Mouse (Mus musculus) frontal cortex, postnatal 14 days (tissue): ENCODE measurements around the gene Zfp524.
"Not testable (repeated sequence)": the region's sequence is repeated elsewhere in the genome, so short reads cannot be mapped to it uniquely, and the experiment has no call there.

Experiments
- DNase-seq, 2 experiments: peaks; one replicate each; pipeline ENCODE4 v3.0.0; 2022; ENCODE audit warnings: low spot score in 2 of 2

Gene Zfp524

DNA sequence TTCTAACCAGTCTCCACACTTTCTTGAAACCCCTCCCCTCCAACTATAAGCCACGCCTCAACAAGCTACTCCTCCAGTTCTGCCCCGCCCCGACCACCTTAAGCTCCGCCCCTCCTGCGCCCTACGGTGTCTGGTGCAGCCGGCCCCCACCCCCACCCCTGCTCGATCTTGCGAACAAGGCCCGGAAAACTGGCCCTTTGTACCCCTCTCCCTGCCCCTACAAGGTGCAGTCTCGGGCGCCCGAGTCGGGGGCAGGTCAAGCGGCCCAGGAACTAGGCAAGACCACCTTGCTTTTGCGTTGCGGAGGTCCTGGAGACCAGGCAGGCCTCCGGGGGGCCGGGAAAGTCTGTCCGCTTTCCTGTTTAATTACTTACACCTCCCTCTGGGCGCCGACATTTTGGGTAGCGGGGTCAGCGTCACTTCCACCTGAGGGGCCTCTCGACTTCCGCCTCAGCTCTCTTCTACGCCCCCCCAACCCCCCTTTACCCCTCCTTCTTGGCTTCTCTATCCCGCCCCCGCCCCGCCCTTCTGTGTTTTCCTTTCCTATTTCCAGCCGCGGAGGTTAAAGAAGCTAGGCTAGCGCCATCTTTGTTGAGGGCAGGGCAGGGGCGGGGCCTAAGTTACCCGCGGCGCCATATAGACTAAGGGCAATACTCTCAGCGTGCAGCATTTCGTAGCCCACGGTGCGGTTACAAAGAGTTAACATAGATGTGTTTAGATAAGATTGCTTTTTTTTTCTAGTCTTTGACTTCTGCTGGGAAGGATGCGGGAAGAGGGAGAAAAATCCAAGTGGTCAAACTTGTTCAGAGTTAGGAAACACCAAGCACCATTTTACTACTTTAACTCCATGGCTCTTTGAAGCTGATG lies at the start of gene Zfp524, which contains the start of gene Fiz1:
TSS of gene Zfp524 (plus strand) at position 165 of the 867 bp plus-strand sequence.
TSS of gene Fiz1 (minus strand) at position 447 of the 867 bp plus-strand sequence.
- peak; percentile 96 for DNase-seq

DNA sequence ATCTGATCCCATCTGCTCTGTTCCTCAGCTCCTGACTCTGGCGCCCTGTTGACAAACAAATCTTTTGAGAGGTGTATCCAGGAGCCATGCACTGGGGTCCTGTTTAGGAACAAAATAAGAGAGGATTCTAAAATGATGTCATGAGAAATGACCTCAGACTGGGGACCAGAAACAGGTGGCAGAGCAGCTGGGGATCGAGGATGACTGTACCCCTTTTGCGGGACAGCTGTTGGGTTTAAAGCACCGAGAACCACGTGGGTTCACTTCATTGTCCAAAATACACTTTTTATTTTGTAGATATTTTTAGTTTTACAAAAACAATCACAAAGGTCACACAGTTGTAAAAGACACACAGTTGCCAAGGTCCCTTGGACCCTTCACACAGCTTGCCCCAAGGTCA lies 49.2 kb upstream of the Zfp524 start:
- no peak for DNase-seq

DNA sequence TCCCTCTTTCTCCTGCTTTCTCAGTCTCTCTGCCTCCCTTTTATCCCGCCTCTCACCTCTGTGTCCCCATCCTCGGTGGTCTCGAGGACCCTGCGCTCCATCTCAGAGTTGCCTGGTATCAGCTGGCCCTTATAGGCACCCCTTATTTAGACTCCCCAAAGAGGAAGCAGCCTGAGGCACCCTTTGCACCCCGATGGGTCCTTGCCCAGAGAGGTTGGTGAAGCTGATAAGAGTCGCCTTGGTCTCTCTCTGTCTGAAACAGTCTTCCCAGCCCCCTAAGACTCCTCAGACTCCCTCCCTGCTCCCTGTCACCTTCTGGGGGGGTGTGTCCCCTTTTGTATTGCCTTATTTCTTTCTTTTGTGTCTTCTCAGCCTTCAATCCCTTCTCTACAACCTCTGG lies 43.1 kb upstream of the Zfp524 start, which contains the start of gene Sbk3:
TSS of gene Sbk3 (minus strand) at position 101 of the 400 bp plus-strand sequence.
- no peak for DNase-seq

DNA sequence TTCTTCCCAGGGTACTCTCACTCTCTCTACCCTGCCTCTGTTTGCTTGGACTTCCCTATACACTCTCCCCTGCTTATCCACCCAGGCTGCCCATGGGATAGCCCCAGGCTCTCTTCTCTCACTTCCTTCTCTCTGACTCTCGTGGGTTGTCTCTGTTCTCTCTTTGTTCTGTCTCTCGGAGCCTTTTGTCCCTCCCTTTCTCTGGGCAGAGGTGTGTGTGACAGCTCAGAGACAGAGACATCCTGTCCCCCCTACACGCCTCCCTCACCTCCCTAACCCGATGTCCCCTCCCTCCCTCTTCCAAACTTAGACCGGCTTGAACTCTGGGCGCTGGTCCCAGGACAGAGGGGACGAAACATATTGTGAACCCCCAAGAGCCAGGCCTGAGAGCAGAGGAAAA lies 42.5 kb upstream of the Zfp524 start:
- DNase-seq = no peak

DNA sequence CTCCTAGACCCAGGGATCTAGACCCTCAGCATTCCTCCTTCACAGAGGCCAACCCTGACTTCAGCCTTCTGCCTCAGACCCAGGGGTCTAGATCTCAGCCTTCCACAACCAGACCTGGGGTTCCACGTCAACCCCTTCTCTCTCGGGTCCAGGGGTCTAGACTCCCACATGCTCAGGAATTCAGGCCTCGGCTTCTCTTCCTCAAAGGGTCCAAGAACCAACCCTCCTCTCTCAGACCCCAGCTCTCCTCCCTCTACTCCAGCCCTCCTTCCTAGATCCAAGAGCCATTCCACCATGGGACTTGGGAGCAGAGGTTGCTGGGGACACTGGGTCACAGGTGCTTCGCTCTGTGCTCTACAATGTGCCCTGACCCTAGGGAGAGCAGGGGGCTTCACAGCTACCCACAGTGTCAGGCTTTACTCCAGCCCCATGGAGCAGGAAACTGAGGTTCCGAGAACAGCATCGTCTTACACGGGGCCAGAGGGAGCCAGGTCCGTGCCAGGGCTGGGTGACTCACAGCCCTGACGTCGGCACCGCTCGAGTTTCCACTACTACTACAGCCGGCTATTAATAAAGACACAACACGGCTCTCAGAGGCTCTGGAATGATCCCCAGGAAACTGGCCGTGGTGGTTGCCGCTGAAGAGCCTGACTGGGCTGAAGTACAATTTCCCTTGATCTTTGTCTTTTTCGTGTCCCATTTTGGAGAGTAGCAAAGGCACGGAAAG lies 41.7 kb upstream of the Zfp524 start:
- DNase-seq = no peak

DNA sequence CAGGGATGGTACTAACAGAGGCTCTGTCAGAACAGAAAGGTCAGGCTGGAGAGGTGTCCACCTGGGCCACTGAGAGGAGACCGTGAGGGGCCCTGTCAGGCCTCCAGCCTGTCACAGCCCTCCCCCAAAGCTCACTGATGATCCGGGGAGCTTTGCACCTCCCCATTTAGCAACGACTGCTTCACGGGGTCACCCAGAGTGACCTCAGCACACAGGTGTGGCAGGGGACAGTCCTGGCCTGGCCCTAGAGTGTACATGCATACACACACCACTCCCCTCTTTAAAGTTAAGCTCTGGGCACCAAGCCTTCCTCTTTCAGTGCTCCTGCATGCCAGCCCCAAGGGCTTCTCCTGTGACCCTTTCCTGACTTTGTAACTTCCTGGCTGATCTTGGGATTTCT lies 38.8 kb upstream of the Zfp524 start:
- no peak for DNase-seq

DNA sequence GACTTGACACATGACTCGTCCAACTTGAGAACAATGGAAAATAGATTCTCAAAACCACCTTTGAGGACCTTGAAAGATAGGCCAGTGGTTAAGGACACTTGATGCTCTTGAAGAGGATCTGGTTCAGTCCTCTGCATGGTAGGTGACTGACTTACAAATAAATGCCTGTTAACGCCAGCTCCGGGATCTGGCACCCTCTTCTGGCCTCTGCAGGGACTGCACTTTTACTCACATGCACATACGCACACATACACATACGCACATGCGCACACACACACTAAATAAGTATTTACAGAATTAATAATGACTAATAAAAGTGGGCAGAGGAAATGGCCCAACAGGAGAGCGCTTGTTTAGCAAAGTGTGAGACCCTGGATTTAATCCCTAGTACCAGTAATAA lies 37.4 kb upstream of the Zfp524 start:
- DNase-seq = no peak

DNA sequence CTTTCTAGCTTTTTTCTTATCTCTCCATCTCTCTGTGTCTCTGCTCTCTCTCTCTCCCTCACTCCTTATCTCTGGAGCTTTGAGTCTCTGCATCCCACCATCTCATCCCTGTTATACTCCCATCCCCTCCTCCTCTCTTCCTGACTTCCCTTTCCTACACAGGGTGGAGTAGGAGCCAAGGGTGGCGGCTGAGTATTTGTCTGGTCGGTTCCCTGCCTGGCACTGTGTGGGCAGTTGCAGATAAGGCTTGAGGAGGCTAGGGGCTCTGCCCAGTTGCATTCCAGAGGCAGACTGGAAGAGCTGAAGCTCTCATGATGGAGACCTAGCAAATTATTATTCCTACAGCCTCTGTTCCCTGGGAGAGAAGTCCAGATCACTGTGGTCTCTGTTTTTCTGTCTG lies 26.0 kb upstream of the Zfp524 start:
- DNase-seq = no peak

DNA sequence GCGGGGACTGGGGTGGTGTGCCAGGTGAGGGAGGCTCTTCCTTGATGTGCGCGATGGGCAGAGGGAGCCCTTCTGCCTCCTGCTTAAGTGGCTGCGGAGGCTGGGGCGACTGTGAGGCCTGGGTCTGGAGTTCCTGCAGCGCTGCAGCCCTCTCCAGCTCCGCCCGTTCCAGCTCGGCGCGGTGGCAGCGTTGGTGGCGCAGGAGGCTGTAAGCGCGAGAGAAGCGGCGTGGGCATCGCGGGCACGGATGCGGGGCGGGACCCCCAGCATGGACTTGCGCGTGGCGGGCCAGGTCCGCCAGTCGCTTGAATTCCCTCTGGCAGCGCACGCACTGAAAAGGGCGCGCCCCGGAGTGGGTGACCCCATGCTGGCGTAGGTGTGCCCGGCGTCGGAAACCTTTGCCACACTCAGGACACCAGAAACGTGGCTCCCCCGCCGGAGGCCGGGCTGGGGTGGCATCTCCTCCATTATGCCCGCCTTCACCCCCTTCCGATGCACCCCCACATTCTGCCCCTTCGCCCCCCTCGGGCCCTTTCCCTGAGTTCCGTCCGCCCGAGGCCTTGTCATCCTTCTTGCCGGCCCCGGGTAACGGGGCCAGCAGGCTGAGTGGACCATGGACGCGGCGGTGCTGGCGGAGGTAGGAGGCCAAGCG lies 20.7 kb upstream of the Zfp524 start:
- DNase-seq = no peak

DNA sequence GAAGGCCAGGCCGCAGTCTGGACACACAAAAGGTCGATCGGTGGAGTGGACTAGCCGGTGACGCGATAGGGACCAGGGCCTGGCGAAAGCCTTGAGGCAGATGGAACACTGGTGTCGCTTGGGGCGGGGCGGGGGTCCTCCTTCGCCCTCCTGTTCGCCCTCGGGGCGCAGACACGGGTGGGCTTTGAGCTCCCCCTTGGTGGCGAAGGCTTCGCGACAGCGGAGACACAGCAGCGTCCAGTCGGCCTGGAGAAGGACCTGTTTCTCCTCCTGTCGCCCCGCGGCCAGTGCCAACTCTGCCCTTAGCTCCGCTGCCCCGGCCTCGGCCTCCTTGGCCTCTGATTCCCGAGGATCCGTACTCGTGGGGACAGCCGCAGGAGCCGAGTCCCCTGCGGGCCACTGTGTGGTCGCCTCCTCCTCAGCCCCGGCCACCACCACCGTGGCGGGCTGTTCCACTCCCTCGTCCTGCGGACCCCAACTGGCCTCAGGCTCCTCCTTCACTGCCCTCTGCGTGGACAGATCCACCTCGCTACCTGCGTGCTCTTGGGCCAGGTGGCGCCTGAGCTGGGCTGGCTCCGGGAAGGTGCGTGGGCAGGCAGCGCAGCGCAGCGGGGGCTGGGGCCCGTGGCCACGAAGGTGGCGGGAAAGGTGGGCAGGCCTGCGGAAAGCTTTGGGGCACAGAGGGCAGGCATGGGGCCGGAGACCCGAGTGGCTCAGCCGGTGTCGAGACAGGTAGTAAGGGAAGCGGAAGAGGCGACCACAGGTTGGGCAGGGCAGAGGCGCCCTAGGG lies 20.0 kb upstream of the Zfp524 start:
- DNase-seq = no peak

DNA sequence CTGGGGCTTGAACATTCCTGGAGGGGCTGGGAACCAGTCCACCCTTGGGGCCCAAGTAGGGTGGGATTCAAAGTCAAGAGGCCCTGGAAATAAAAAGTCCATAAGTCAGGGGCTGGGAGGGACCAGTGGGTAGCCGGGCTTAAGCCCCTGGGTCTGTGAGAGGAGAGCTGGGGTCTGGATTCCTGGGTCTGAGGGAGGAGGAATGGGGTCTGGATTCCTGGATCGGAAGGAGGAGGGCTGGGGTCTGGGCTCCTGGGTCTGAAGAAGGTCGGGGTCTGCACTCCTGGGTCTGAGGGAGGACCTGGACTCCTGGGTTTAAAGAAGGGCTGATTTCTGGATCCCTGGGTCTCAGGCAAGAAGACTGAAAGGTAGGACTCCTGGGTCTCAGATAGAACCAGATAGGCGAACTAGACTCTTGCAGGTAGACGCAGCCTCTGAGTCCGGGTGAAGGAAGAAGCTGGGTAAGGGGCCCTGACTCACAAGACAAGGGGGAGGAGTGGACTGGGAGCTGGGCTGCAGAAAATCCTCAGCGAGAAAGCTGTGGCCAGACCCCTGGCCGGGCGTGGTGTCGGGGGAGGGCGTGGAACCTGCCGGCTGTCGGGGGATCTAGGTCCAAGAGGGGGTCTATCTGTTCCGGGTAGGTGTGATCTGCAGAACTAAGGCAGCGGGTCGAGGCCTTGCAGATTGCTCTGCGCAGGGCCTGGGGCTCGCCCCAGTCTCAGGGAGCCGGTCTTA lies 18.8 kb upstream of the Zfp524 start:
- no peak for DNase-seq

DNA sequence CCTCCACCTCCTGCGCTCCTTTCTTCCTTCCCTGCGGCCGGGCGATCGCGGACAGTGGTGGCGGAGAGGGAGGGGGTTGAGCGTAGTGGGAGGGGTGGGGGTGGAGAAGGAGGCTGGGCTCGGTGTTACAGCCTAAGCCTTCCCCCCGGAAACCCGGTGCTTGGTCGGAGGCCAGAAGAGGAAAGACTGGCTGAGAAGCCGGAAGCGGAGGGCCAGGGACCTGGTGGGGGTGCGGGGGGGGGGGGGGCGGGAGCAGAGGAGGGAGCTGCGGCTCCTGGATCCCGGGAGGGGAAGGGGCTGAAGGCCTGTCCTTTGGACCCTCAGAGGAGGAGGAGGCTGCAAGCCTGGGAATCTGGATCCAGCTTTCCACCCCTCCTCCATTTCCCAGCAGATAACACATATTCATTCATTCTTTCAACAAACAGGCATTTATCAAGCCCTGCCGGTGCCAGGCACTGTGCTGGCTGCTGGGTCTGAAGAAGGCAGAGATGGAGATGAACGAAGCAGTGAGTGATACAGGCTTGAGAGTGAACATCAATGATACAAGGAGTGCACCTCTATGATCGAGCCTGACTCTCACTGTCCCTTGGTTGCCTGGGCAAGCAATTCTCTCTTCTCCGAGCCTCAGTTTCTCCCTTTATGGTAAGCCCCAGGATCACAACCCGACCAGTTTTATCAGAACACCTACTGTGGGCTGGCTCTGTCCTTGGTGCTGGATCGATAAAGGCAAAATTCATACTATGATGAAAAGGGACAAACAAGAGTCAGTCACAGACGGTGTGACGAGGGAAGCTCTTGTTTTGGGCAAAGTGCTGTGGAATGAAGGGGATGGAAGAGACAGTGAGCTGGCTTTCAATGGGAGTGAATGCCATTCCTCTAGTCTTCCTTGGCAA lies 18.0 kb upstream of the Zfp524 start, which contains the start of gene Zfp579:
TSS of gene Zfp579 (minus strand) at position 156 of the 893 bp plus-strand sequence.
- DNase-seq = peak; percentile 83 to 89

DNA sequence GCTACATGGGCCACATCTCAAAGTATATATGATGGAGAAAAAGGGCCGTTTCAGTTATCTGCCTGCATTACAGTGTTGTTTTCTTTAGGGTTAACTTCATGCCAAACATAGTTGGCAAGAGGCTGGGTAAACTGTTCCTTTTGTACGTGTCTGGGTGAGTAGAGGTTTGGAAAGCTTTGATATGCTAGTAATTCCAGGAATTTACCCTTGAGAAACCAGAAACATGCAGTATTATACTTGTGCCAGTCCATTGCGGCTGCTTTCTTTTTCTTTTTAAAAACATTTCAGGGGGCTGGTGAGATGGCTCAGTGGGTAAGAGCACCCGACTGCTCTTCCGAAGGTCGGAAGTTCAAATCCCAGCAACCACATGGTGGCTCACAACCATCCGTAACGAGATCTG lies 17.3 kb upstream of the Zfp524 start:
- no peak for DNase-seq

DNA sequence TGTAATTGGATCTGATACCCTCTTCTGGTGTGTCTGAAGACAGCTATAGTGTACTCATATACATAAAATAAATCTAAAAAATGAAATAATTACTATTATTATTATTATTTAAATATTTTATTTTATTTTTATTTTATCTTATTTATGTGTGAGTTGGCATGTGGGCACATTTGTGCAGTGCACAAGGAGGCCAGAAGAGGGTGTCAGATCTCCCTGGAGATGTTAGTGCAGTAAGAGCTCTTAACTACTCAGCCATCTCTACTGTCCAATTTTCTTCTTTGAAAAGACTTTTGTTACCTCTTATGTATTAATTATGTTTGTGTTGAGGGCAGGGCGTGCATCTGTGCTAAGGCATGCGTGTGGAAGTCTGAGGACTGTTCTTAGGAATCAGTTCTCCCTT lies 14.3 kb upstream of the Zfp524 start:
- DNase-seq = no peak

DNA sequence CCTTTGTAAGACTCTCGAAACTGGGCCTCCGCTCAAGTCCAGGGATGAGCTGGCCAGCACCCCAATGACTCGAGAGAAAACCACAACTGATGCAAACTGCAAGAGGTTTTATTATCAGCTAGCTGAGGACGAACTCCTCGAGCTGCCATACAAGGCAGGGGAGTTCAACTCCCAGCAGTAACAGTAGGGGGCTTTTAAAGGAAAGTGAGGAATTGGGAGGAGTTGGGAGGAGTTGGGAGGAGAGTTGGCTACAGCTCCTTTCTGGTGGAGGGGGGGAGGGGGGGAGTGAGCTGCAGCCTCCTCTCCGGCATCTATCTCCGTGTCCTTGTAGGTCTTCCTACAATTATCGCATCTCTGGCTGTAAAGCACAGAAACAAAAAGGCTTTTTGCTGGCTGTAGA lies 11.3 kb upstream of the Zfp524 start:
- DNase-seq = not testable (repeated sequence)

DNA sequence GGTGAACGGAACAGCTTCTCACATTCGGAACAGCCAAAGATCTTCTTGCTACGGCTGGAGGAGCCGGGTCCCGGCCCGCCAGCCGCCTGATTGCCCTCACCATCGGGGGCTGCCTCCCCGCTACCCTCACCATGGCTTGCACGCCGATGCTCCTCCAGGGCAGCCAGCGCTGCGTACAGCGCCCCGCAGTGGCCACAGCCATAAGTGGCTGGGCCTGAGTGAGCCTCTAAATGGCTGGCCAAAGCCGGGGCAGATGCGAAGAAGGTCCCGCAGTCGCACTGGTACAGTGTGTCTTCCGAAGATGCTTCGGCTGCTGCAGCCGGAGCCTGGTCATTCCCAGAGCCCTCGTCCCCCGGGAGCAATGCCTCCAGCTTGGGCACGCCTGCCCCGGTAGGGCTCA lies 6.0 kb upstream of the Zfp524 start:
- DNase-seq = no peak

DNA sequence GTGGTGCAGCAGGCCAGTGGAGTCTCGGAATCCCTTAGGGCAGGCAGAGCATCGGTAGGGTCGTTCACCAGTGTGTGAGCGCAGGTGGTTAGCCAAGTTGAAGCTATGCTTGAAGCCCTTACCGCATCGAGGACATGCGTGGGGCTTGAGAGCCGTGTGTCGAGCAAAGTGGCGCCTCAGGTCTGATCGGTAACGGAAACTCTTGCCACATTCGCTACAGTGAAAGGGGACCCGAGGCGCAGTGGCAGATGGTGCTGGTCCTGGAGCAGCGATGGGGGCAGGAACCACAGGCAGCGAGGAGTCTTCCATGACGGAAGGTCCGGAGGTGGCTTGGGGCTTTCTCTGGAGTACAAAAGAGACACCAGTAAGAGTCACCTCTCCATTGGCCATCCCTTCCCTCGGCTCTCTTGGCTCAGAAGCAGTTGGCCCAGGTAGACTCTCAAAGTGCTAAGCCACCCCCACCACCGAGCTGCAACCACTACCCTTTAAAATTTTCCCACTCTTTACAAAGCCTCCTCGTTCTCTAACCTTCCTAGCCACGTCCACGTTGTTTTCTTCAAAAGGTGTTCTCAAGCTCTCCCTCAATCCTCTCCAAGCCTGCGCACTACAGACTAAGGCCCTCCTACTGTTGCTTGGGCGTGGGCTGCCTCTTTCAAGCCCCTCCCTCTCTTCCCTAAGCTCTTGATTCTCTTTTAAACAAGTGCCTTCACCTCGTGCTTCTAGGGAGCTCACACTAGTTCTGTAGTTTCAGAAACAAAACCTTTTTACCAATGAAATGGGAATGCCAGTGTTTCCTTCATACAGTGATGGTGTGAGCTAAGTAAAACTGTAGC lies 1.3 kb upstream of the Zfp524 start:
- DNase-seq = no peak

DNA sequence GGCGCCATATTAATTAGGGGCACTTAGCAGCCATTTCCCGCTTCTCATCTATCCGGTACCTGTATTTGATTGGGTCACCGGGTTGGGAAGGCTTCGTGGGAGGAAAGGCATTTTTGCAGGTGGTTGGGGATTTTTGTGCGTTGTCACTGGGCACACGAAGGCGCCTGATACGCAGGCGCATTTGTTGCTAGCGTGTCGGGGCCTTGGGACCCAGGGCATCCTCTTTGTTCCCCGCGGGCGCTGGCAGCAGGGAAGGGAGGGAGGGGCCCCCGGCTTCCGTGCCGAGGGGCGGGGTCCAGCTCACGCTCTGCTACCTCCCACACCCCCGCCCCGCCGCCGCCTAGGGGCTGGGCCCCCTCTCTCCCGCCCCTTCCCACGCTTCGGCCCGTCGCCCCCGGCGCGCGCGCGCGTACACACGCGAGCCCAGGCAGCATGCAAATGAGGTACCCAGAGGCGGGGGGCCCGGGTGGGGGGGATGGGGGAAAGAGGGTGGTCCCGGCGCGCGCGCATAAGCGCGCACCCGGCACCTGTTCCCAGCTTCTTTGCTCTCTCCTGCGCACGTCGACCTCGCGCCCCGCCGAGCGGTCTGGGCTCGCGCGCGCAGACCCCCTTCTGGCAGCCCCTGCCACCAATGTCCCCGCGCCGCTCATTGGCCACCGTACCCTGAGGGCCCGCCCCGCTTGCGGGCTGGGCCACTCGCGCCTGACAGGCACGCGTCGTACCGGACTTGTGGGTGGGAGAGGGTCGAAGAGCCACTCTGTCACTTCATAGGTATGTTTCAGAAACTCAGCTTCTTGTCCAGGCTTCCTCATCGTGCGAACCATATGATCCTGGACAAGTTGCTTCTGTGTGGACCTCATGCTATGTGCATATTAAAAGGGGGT lies 1.1 kb downstream of the Zfp524 start, which contains the start of gene Gm44973:
TSS of gene Gm44973 (plus strand) at position 379 of the 884 bp plus-strand sequence.
- DNase-seq = peak; percentile 86 to 91
